Mouse (Mus musculus) cerebellum, postnatal 36 days (tissue): ENCODE data around the gene Mmgt2.

Experiments used
- DNase-seq, 2 experiments: peaks; one replicate each; pipeline ENCODE4 v3.0.0; 2021 to 2022; ENCODE audit warnings: mixed read lengths in 2 of 2

Mmgt2 gene

DNA sequence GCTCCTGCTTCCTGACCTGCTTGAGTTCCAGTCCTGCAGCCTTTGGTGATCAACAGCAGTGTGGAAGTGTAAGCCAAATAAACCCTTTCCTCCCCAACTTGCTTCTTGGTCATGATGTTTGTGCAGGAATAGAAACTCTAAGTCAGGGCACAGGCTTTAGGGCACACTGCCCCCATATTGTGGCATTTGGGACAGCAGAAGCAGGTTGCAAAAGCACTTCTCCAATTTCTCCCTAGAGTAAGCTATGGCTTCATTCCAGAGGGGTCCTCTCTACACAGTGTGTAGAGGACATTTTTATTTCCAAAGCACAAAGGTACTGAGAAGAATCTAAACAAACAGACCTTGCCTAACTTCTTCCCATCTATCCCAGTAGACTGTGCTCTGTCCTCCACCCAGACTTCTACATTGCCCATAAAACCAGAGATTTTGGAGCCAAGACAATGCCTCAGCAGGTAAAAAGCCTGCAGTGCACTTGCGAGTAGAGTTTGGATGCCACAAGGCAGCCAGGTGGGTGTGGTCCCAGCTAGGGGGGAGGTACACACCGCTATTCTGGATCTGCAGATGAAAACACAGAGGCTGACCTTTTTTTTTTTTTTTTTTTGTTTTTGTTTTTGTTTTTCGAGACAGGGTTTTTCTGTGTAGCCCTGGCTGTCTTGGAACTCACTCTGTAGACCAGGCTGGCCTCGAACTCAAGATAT, 26.7 kb upstream of the Mmgt2 start:
- DNase-seq = no peak

DNA sequence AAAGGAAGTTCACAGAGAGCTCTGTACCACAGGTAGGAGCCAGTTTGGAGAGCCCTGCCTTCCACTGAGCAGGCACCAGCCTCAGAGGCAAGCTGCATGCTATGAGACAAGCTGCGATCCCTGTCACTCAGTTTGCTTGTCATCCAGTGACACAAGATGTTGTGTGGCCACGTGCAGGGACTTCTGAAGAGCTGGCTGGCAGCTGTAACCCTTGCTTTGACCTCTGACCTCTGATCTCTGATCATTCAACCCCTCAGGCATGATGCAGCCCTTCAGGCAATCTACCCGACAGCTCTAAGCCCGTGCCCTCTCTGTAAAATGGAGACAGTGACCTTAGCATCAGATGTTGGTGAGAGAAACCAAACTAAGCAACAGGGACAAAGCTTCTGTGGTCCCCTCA, 25.6 kb upstream of the Mmgt2 start:
- DNase-seq = no peak

DNA sequence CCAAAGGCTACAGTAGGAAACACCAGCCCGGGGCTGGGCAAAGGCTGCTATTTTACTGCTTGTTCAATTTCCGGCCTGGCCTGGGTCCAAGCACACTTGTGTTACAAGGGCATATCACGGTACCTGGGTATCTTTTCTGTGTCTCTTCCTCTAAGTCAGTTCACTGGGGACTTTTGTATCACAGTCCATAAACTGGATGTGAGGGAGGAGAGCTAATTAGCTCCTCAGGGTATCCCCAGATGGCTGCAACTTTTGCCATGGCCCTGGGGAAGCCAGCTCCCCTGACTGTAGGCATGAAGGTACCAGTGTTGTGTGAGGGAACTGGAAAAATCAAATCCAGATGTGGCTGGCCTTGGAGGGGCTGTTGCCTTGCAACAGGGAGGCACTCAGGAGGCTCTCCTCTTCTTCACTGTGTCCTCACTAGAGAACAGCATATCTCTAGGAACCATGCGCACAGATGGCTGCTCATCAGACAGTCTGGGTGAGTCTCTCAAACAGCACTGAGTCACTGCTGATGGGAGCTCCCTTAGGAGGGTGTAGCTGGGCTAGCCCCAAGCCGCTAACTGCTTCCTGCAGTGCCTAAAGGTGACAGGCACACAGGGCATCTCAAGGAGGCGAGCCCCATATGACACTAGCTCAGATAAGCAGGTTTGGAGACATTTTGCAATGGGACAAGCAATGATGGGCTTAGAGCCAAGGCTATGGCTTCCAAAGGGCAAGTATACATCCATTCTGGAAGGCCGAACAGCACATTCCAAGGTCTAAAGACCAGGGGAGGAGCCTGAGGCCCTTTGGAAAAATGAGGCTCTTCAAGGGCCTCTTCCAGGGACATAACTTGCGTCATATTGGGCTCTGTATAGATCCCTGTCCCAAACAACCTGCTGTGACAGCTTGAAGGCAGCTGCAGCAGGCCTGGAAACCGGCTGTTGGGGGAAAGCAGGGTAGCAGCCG, 23.8 kb upstream of the Mmgt2 start:
- no peak for DNase-seq

GRCm38 (mm10) chr11:62629352-62630224, 18.9 kb upstream of the Mmgt2 start:
- DNase-seq = no peak

DNA sequence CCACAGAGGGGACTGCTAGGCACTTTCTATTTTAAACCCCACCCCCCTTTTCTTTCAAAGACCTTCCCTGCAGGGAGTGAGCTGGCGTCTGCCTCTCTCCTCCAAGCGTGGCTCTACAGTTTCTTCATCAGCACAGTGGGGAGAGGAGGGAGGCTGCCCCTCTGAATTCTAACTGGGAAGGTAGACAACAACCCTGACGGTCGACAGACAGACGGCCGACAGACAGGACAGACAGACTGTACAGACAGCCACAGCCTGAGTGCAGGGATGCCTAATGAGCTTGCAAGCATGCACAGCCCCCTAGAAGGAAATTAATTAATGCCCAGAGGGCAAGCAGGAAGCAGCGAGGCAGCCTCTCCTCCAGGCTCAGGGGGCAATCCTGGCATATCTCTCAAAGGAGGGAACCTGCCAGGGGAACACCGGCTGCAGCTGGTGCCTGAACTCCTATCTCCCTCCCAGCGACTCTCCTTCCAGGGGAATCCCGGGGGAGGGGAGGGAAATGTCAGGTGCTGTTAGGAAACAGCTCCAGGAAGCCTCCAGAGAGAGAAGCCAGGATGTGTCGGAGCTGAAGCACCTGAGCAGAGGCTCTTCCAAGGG, 18.1 kb upstream of the Mmgt2 start:
- DNase-seq = no peak

GRCm38 (mm10) chr11:62631138-62631537, 17.3 kb upstream of the Mmgt2 start:
- no peak for DNase-seq

GRCm38 (mm10) chr11:62635406-62635805, 13.1 kb upstream of the Mmgt2 start:
- no peak for DNase-seq

DNA sequence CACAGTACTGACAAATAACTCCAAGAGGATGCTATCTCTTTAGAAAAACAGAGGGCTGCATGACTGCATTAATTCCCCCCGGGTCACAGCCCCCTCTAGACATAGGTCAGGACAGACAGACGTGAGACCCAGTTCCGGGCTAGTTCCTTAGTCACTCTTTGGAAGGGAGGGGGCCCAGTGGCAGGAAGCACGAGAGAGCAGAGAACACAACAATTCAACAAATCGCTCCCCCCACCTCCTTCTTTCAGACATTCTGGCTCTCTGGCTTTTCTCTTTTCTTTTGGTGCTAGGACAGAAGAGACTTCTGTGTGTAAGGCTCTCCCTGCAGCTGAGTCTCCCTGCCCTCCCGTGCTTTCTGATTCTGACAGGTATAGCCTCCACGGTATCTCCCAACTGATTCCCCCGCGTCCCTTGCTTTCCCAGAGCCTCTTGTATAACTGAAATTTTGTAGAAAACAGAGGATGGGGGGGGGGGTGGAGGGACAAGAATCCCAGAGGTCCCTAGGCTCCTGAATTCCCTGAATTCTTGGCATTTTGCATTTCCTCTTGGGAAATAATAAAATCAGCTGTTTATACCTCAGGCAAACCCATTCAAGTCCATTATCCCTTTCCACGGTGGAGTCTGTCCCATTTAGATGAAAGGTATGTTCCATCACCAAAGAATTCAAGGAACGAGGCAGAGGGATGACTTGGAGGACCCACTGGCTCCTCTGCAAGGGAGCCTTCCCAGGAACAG, 12.2 kb upstream of the Mmgt2 start:
- DNase-seq = no peak

DNA sequence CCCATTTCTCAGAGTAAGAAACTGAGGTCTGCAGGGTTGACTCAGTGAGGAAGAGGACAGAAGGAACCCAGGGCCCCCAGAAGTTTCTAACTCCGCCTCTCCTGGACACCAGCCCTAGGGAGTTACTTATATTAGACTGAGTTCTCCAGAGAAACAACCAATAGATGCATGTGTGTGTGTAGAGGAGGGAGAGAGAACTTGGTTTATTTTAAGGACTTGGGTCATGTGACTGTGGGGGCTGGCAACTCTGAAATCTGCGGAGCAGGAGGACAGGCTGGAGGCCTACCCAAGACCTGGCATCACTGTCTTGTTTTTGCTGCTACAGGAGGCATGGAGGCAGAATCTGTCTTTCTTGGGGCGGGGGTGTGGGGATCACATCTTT, 11.6 kb upstream of the Mmgt2 start:
- DNase-seq = no peak

DNA sequence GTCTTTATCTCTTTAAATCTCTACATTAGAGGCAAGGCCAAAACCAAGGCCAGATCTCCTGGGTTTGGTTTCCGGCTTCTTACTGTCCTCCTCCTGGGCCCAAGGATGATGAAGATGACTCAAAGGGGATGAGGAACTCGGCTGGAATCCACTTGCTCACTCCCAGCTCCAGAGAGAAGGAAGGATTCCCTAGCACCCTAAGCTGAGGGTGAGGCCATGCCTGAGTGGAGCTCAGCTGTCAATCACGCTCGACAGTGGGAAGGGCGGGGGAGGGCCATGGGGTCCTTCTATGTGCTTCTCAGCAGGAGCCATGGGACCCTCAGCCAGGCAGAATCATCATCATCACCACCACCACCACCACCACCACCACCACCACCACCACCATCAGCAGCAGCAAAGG, 11.1 kb upstream of the Mmgt2 start:
- no peak for DNase-seq

DNA sequence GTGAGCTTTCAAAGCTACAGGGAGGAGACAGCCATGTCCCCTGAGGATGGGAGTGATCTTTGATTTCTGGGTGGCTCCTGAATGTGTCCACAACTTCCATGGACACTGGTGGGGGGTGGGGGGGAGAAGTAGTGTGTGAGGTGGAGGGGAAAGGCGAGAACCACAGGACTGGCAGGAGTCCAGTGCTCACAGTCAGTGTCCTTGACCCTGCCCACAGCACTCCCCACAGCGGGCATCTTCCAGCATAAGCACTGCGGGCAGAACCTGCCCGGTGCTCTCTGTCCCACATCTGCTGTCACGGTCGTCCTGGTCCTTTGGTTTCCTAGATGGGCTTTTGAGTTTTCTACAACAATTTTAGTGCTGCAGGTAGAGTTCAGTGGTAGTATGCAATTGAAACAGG, 10.7 kb upstream of the Mmgt2 start:
- DNase-seq = no peak

- DNase-seq = no peak
Observed at GRCm38 (mm10) chr11:62638402-62638801, 10.1 kb upstream of the Mmgt2 start.

DNA sequence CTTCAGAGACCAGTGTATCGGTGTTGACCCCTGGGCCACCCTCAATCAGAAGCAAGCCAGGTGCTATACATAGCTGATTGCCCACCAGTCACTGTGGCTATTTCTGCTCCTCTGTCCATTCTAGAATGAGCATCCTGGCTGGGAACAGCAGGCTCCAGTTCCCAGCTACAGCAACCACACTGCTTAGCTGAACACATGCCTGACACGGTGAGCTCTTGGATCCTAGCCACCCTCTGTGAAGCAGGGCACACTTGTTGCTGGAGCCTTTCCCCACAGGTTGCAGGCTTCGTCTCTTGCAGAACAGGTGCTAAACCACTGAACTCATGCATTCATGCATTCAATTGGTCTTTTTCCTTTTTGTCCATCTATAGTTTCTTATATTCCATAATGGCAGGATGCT, 8.1 kb upstream of the Mmgt2 start:
- DNase-seq = no peak

DNA sequence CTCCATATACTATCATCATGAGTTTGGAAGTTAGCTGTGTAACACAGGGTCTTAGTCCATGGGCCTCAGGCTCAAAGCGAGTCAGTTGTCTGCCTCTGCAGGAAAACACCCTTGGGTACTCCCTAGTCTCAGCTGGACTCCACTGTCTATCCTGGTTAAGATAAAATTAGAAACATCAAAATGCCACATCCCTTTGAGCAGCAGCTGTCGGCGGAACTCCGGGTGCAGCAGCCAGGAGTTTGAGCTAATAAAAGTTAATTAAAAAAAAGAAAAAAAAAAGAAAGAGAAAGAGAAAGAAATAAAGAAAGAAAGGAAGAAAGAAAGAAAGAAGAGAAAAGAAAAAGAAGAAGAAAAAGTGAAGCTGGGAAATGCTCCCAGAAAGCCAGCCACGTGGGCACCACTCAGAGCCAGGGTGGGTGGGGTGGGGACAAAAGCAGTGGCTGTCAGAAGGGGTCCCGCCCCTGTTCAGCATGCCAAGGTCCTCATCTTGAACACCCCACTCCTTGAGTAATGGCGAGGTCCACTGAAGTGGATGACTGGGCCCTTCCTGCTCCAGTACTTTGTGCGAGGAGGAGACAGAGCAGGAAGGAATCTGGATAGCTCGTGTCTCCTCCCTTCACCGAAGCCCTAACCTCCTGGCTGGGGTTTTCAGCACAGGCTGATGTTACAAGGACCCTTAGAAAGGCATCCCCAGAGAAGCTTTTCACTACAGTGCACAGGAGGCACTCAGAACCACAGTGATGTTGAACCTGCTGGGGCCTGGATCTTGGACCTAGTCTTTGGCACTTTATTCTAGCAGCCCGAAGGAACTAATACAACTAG, 6.2 kb upstream of the Mmgt2 start:
- no peak for DNase-seq

DNA sequence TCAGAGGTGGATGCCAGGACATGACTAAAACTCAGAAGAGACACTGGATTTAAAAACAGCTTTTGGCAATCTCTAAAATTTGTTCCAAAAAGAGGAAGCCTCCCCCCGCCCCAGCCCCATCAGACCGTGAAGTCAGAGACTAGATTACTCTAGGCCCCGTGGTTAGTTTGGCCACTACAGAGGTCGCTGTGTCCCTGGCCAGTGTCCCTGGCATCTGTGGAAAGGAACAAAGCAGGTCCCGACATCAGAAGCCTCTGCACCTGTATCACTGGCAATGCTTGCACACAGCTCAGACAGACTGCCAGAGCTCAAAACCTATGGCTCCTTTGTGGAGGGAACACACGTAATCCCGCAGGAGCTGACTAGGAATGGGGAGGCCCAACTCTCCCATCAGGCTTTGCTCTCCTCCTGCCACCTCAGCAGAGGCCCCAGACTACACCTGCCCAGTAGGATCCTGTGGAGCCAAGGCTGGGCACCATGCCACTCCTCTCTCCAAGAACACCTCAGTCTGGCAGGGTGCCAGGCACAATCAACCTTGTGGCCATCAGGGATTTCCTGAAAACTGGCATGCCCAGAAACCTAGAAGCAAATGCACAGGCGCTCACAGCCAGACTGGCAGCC, 5.3 kb upstream of the Mmgt2 start:
- peak; percentile 83 to 87 for DNase-seq

DNA sequence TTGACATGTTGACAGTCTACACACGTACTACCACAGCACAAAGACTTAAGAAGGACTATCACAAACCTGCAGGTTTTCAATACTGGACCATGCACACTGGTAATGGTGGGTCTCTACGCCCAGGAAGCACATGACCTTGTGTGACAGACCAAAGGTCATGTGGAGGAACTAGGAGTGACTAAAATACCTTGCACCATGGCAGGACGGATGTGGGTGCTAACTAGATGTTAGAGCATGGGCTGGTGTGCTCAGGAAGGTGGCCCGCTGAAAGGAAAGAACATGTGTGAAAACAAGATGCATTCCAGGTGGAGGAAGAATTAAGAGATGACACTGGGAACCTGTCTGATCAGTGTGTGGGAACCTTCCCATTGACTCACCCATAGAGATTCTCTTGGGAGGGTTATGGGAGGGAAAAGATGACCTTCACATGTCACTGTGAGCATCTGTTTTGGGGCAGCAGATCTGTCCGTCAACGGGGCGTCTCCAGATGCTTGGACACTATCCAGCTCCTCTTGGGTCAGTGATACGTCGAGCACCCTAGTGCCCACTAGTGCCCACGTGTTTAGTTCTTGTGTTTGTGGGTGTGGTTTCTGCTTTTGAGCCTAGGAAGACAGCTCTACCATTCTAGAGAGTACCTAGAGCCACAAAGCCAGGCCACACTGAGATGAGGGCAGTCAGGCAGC, 4.6 kb upstream of the Mmgt2 start:
- DNase-seq = no peak

- no peak for DNase-seq
Observed at GRCm38 (mm10) chr11:62644602-62645336, 3.7 kb upstream of the Mmgt2 start.

DNA sequence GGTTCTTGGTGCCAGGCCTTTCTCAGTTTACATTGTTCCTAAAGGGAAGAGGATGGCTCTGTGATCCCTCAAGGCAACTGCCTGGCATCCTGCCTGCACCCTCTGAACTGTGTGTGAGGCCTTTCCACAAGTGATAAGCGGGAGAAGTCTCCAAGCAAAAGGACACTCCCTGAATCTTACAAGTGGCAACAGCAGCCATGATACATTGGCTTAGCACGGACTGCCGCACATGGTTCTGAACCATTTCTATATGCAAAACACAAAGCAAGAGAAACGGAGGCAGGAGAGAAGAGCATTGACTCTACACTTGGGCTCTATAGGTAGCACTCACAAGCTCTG, 3.2 kb upstream of the Mmgt2 start:
- no peak for DNase-seq

GRCm38 (mm10) chr11:62645732-62646494, 2.6 kb upstream of the Mmgt2 start:
- DNase-seq = no peak
